ENCODE assay signal across 9 mouse cellular contexts in the genomic region with DNA sequence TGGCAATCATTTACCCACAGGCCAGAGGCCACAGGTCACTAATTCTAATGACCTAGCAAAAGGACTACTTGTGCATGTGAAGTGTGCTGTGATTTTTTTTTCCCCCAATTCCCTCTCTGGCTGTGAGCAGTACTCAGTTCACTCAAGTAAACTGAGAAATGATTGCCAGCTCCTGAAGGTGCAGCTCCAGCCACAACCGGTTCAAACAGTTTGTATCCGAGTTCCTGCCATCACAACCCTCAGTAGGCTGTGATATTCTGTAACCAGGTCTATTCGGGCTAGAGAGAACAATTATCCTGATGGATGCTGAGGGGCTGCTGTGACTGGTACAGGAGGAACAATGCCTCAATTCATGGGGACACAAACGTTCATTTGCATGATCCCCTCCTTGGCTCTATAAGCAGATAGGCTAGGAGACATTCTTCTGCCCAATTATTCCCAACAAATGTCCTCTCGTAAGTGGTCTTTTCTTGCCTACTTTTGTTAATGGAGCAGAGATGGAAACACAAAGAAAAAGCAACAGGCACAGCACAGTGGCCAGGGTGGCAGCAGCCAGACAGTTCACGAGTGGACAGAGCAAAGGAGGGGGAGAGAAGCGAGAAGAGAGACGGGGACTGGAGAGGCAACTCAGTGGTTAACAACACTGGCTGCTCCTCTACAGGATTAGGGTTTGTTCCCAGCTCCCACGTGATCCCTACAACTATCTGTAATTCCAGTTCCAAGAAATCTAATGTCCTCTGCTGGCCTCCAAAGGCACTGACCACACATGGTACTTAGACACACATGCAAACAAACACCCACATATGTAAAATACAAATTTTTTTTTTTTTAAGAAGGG. TPM values are rescaled to one million over a fixed set of nuclear protein-coding genes. Genes with fewer than 3 reads are reported as not detected.
A peak's percentile ranks its signal among the peaks of the same experiment; 100 is the strongest.
DNase-seq lines count a peak whose midpoint lies in the region; ATAC-seq lines count a peak whose summit lies in the region.
"Had no signal": no experiment of that assay in that cellular context is flagged by ENCODE, and none has a peak within 500 bp of the region (broad histone marks: within the 10 kb centered on the region; RNA-seq: fewer than 3 reads in every experiment).

No protein-coding gene starts in this region.

- no peak overlapping the region for H3K4me3 ChIP-seq in forebrain, embryonic 12.5 days (replicated peaks)
- no peak overlapping the region for H3K4me3 ChIP-seq in midbrain, embryonic 13.5 days (replicated peaks)
- H3K4me3 ChIP-seq: erythroblast, embryonic 14.5 days; heart, embryonic 15.5 days had no signal

- H3K4me1 ChIP-seq in forebrain, embryonic 12.5 days, result peaks cover 20% of the 10 kb centered on the region
- peaks cover 19% of the 10 kb centered on the region for H3K4me1 ChIP-seq in midbrain, embryonic 13.5 days (replicated peaks)
- H3K4me1 ChIP-seq: heart, embryonic 15.5 days had no signal

- no peaks in the 10 kb centered on the region for H3K9me3 ChIP-seq in forebrain, embryonic 12.5 days
- H3K9me3 ChIP-seq in midbrain, embryonic 13.5 days, result no peaks in the 10 kb centered on the region
- H3K9me3 ChIP-seq: heart, embryonic 15.5 days had no signal

- peak overlapping the region; percentile 81 for H3K27ac ChIP-seq in forebrain, embryonic 12.5 days
- peak overlapping the region; percentile 52; the same call in 1 of the 2 replicates for H3K27ac ChIP-seq in midbrain, embryonic 13.5 days
- H3K27ac ChIP-seq: heart, embryonic 15.5 days had no signal

- DNase-seq in embryo, embryonic 10.5 days (ENCODE audit: low spot score), result peak; percentile 24
- peak; percentile 89 for DNase-seq in kidney, adult 9 months
- no peak for DNase-seq in adrenal gland, postnatal 4 days (ENCODE audit: low spot score in 2 of 2)
- DNase-seq in urinary bladder, adult 2 months (ENCODE audit: low spot score), result no peak

- H3K27me3 ChIP-seq in forebrain, embryonic 12.5 days, result no peaks in the 10 kb centered on the region; the same call in 1 of the 2 replicates
- no peaks in the 10 kb centered on the region for H3K27me3 ChIP-seq in midbrain, embryonic 13.5 days
- H3K27me3 ChIP-seq: heart, embryonic 15.5 days had no signal

- H3K36me3 ChIP-seq in forebrain, embryonic 12.5 days (replicated peaks), result peaks cover 15% of the 10 kb centered on the region
- peaks cover 26% of the 10 kb centered on the region for H3K36me3 ChIP-seq in midbrain, embryonic 13.5 days

- peak; percentile 85 for ATAC-seq in forebrain, embryonic 12.5 days (ENCODE audit: low FRiP score)
- ATAC-seq in midbrain, embryonic 13.5 days, result peak; percentile 77
- no peak for ATAC-seq in CD4-positive, CD25-positive, alpha-beta regulatory T cell, adult 4 months

- 6% methylated on average over 9 of the region's 9 CpGs for WGBS in forebrain, embryonic 12.5 days
- 14% methylated on average over 9 of the region's 9 CpGs for WGBS in midbrain, embryonic 13.5 days

- peak overlapping the region; percentile 9; the same call in 1 of the 2 replicates for H3K4me2 ChIP-seq in forebrain, embryonic 12.5 days
- H3K4me2 ChIP-seq in midbrain, embryonic 13.5 days (replicated peaks), result no peak overlapping the region; the same call in 1 of the 2 replicates
- H3K4me2 ChIP-seq: heart, embryonic 15.5 days had no signal

- H3K9ac ChIP-seq in forebrain, embryonic 12.5 days, result no peak overlapping the region
- H3K9ac ChIP-seq in midbrain, embryonic 13.5 days (replicated peaks), result no peak overlapping the region
- H3K9ac ChIP-seq: heart, embryonic 15.5 days had no signal

RNA-seq across cellular contexts. Expression of gene Dcps, which starts 8.8 kb away (rescaled TPM):
- polyA plus RNA-seq in forebrain, embryonic 12.5 days (2016; fragmentation: Nextera tagmentation; extraction: Ambion mirVana), result 90.1 and 102 TPM in 2 replicates
- 86.4 and 88.0 TPM in 2 replicates for polyA plus RNA-seq in midbrain, embryonic 13.5 days (2015; fragmentation: Nextera tagmentation; extraction: Ambion mirVana)
- total RNA-seq in adrenal gland, postnatal 4 days (2021), result 10 to 100 TPM; 34.9 to 35.8 TPM
- polyA plus RNA-seq in CD4-positive, CD25-positive, alpha-beta regulatory T cell, adult 4 months (2017; shearing (Covaris generic)), result 10 to 100 TPM; 70.6 to 90.4 TPM
- polyA plus RNA-seq in urinary bladder, adult 2 months (2012; rRNA removed), result 26.3 and 33.1 TPM in 2 replicates

RNA-seq across cellular contexts. Expression of gene Srpr, which starts 33.0 kb away (rescaled TPM):
- polyA plus RNA-seq in forebrain, embryonic 12.5 days (2016; fragmentation: Nextera tagmentation; extraction: Ambion mirVana), result 81.3 and 82.6 TPM in 2 replicates
- polyA plus RNA-seq in midbrain, embryonic 13.5 days (2015; fragmentation: Nextera tagmentation; extraction: Ambion mirVana), result 69.9 and 79.9 TPM in 2 replicates
- total RNA-seq in adrenal gland, postnatal 4 days (2021), result 100 to 1,000 TPM; 119 to 127 TPM
- polyA plus RNA-seq in CD4-positive, CD25-positive, alpha-beta regulatory T cell, adult 4 months (2017; shearing (Covaris generic)), result 100 to 1,000 TPM in 1 of 2 experiments, 10 to 100 TPM in 1; 90.5 to 119 TPM
- 75.8 and 86.4 TPM in 2 replicates for polyA plus RNA-seq in urinary bladder, adult 2 months (2012; rRNA removed)

RNA-seq across cellular contexts. Expression of gene Tirap, which starts 33.1 kb away (rescaled TPM):
- polyA plus RNA-seq in forebrain, embryonic 12.5 days (2016; fragmentation: Nextera tagmentation; extraction: Ambion mirVana), result 11.7 and 11.9 TPM in 2 replicates
- 6.7 and 6.9 TPM in 2 replicates for polyA plus RNA-seq in midbrain, embryonic 13.5 days (2015; fragmentation: Nextera tagmentation; extraction: Ambion mirVana)
- 10 to 100 TPM in 1 of 2 experiments, 1 to 10 TPM in 1; 6.8 to 10.2 TPM for total RNA-seq in adrenal gland, postnatal 4 days (2021)
- 1 to 10 TPM; 4.1 to 7.2 TPM for polyA plus RNA-seq in CD4-positive, CD25-positive, alpha-beta regulatory T cell, adult 4 months (2017; shearing (Covaris generic))
- polyA plus RNA-seq in urinary bladder, adult 2 months (2012; rRNA removed), result 13.1 and 15.6 TPM in 2 replicates

RNA-seq across cellular contexts. Expression of gene Foxred1, which starts 43.8 kb away (rescaled TPM):
- polyA plus RNA-seq in forebrain, embryonic 12.5 days (2016; fragmentation: Nextera tagmentation; extraction: Ambion mirVana), result 45.6 and 49.0 TPM in 2 replicates
- polyA plus RNA-seq in midbrain, embryonic 13.5 days (2015; fragmentation: Nextera tagmentation; extraction: Ambion mirVana), result 48.4 and 49.2 TPM in 2 replicates
- total RNA-seq in adrenal gland, postnatal 4 days (2021), result 10 to 100 TPM; 59.5 to 63.5 TPM
- 10 to 100 TPM; 26.3 to 55.3 TPM for polyA plus RNA-seq in CD4-positive, CD25-positive, alpha-beta regulatory T cell, adult 4 months (2017; shearing (Covaris generic))
- polyA plus RNA-seq in urinary bladder, adult 2 months (2012; rRNA removed), result 38.4 and 46.4 TPM in 2 replicates

RNA-seq across cellular contexts. Expression of gene St3gal4, which starts 47.9 kb away (rescaled TPM):
- 9.9 and 12.1 TPM in 2 replicates for polyA plus RNA-seq in forebrain, embryonic 12.5 days (2016; fragmentation: Nextera tagmentation; extraction: Ambion mirVana)
- 7.8 and 8.3 TPM in 2 replicates for polyA plus RNA-seq in midbrain, embryonic 13.5 days (2015; fragmentation: Nextera tagmentation; extraction: Ambion mirVana)
- 10 to 100 TPM; 31.1 to 38.5 TPM for total RNA-seq in adrenal gland, postnatal 4 days (2021)
- polyA plus RNA-seq in CD4-positive, CD25-positive, alpha-beta regulatory T cell, adult 4 months (2017; shearing (Covaris generic)), result 10 to 100 TPM; 16.8 to 22.5 TPM
- polyA plus RNA-seq in urinary bladder, adult 2 months (2012; rRNA removed), result 5.1 and 11.2 TPM in 2 replicates

Comparison
In these comparisons a context has a peak if more than half of its experiments do, and no peak if none do; other contexts are left out.
1. DNase-seq: peak in embryo, embryonic 10.5 days (single experiment) and kidney, adult 9 months (single experiment); none in adrenal gland, postnatal 4 days (0 of 2) and urinary bladder, adult 2 months (single experiment).